Mouse (Mus musculus) CH12.LX (cell line): ENCODE data around the gene Lrrc15. TPM values are rescaled to one million over a fixed set of nuclear protein-coding genes. Genes with fewer than 3 reads are reported as not detected.

Experiments
- DNase-seq: peaks from one replicate; pipeline ENCODE4 v3.0.0-alpha.2; 2013; ENCODE audit errors: extremely low read depth
- H3K27ac ChIP-seq: 2 replicates; pipeline ENCODE4 v1.5.1; 2012; ENCODE audit warnings: low read depth, mild to moderate bottlenecking, control low read depth, moderate library complexity; ENCODE audit not compliant: insufficient read depth
- H3K27me3 ChIP-seq: replicated peaks from 2 replicates; pipeline ENCODE3; 2012; ENCODE audit warnings: inconsistent platforms
- H3K36me3 ChIP-seq, 2 experiments: replicated peaks in 1 of 2; 2 replicates each; pipeline versions ENCODE3 to v1.6.1; 2012; ENCODE audit warnings: inconsistent platforms in 1 of 2, low read length in 1 of 2, mild to moderate bottlenecking in 1 of 2, mixed read lengths in 1 of 2, moderate library complexity in 1 of 2; ENCODE audit not compliant: control insufficient read depth in 1 of 2, insufficient read depth in 1 of 2
- H3K4me1 ChIP-seq, 2 experiments: 2 replicates each; pipeline ENCODE4 v1.6.1; 2012; ENCODE audit warnings: inconsistent platforms in 1 of 2, moderate library complexity in 1 of 2; ENCODE audit not compliant: insufficient read depth in 2 of 2, control insufficient read depth in 1 of 2
- H3K4me2 ChIP-seq: 2 replicates; pipeline ENCODE4 v1.6.1; 2012; ENCODE audit warnings: low read depth, mild to moderate bottlenecking, control low read depth; ENCODE audit not compliant: poor library complexity, insufficient read depth, severe bottlenecking
- H3K4me3 ChIP-seq, 3 experiments: fragments of 150-350 bp in 1 of 3; sonication (generic) in 1 of 3; replicated peaks in 1 of 3; 2 replicates each; pipeline versions ENCODE3 to v1.5.1; 2011 to 2012; ENCODE audit warnings: low read depth in 2 of 3, low read length in 2 of 3, mild to moderate bottlenecking in 2 of 3, moderate library complexity in 2 of 3, control low read depth in 1 of 3, improper control_type of control experiment in 1 of 3, inconsistent platforms in 1 of 3, mixed read lengths in 1 of 3; ENCODE audit not compliant: poor library complexity in 1 of 3
- H3K79me2 ChIP-seq: replicated peaks from 2 replicates; pipeline ENCODE4 v1.6.1; 2012; ENCODE audit warnings: mild to moderate bottlenecking, moderate library complexity; ENCODE audit not compliant: control insufficient read depth, poor library complexity, insufficient read depth, severe bottlenecking; ENCODE audit errors: extremely low read depth
- H3K9ac ChIP-seq: 2 replicates; pipeline ENCODE4 v1.6.1; 2012; ENCODE audit warnings: low read depth, mild to moderate bottlenecking, control low read depth, moderate library complexity; ENCODE audit not compliant: insufficient read depth
- H3K9me3 ChIP-seq: replicated peaks from 2 replicates; pipeline ENCODE3; 2012; ENCODE audit warnings: low read length, inconsistent platforms, mixed read lengths
- CHD1 ChIP-seq: IDR thresholded peaks from 2 replicates; pipeline ENCODE4 v1.6.1; 2012; ENCODE audit warnings: low read depth, low read length, improper control_type of control experiment, inconsistent platforms
- CTCF ChIP-seq, 2 experiments: IDR thresholded peaks in 1 of 2; conservative IDR thresholded peaks in 1 of 2; 2 replicates each; pipeline ENCODE4 v1.5.1; 2011 to 2012; ENCODE audit warnings: low read depth in 2 of 2, low read length in 2 of 2, improper control_type of control experiment in 1 of 2, inconsistent platforms in 1 of 2, mild to moderate bottlenecking in 1 of 2, moderate library complexity in 1 of 2
- E2F4 ChIP-seq: IDR thresholded peaks from 2 replicates; pipeline ENCODE4 v1.6.1; 2011; ENCODE audit warnings: low read depth, low read length, improper control_type of control experiment; ENCODE audit not compliant: insufficient replicate concordance
- ELF1 ChIP-seq: IDR thresholded peaks from 2 replicates; pipeline ENCODE4 v1.6.1; 2014; ENCODE audit warnings: low read depth, mild to moderate bottlenecking, inconsistent platforms, low read length, improper control_type of control experiment
- EP300 ChIP-seq: IDR thresholded peaks from 2 replicates; pipeline ENCODE4 v1.6.1; 2011; ENCODE audit warnings: low read length, improper control_type of control experiment
- HCFC1 ChIP-seq: IDR thresholded peaks from 2 replicates; pipeline ENCODE4 v1.6.1; 2012; ENCODE audit warnings: low read depth, mild to moderate bottlenecking, inconsistent platforms, low read length, improper control_type of control experiment
- JUND ChIP-seq: conservative IDR thresholded peaks from 2 replicates; pipeline ENCODE4 v1.6.1; 2011; ENCODE audit warnings: low read depth, low read length, improper control_type of control experiment
- KAT2A ChIP-seq: IDR thresholded peaks from 2 replicates; pipeline ENCODE4 v1.6.1; 2012; ENCODE audit warnings: low read length, improper control_type of control experiment, inconsistent platforms; ENCODE audit not compliant: insufficient replicate concordance
- MAFK ChIP-seq: IDR thresholded peaks from 2 replicates; pipeline ENCODE4 v1.6.1; 2011; ENCODE audit warnings: low read length, improper control_type of control experiment; ENCODE audit not compliant: insufficient replicate concordance
- NELFE ChIP-seq: IDR thresholded peaks from 2 replicates; pipeline ENCODE4 v1.6.1; 2011; ENCODE audit warnings: low read depth, low read length, improper control_type of control experiment
- POLR2A ChIP-seq: IDR thresholded peaks from 2 replicates; pipeline ENCODE4 v1.6.1; 2011; ENCODE audit warnings: low read depth, mild to moderate bottlenecking, improper control_type of control experiment, low read length
- RCOR1 ChIP-seq: conservative IDR thresholded peaks from 2 replicates; pipeline ENCODE4 v1.6.1; 2012; ENCODE audit warnings: low read depth, mild to moderate bottlenecking, inconsistent platforms, low read length, improper control_type of control experiment
- TBP ChIP-seq: conservative IDR thresholded peaks from 2 replicates; pipeline ENCODE4 v1.6.1; 2011; ENCODE audit warnings: low read depth, low read length, improper control_type of control experiment
- TCF12 ChIP-seq: IDR thresholded peaks from 2 replicates; pipeline ENCODE4 v1.6.1; 2014; ENCODE audit warnings: low read depth, mild to moderate bottlenecking, inconsistent platforms, low read length, improper control_type of control experiment
- UBTF ChIP-seq: IDR thresholded peaks from 2 replicates; pipeline ENCODE4 v1.6.1; 2012; ENCODE audit warnings: low read depth, mild to moderate bottlenecking, inconsistent platforms, low read length, improper control_type of control experiment, moderate library complexity
- USF1 ChIP-seq: IDR thresholded peaks from 2 replicates; pipeline ENCODE4 v1.6.1; 2014; ENCODE audit warnings: low read depth, mild to moderate bottlenecking, inconsistent platforms, low read length, improper control_type of control experiment
- USF2 ChIP-seq: conservative IDR thresholded peaks from 2 replicates; pipeline ENCODE4 v1.6.1; 2011; ENCODE audit warnings: low read depth, low read length, improper control_type of control experiment
- ZMIZ1 ChIP-seq: IDR thresholded peaks from 2 replicates; pipeline ENCODE4 v1.6.1; 2012; ENCODE audit warnings: low read depth, mild to moderate bottlenecking, inconsistent platforms, low read length, improper control_type of control experiment
- dilution Hi-C: fragments of 300-500 bp; cut with MboI; formaldehyde crosslinking; loops from 2 replicates; pipeline ENCODE4 v1.14.3; 2020; ENCODE audit warnings: low sequenced_read_pairs; ENCODE audit not compliant: extremely low pct_unique_long_range_greater_than_20kb, extremely low pct_ligation_motif_present
- in situ Hi-C: fragments of 300-500 bp; cut with MboI; formaldehyde crosslinking; loops from 3 replicates; pipeline ENCODE4 v1.14.3; 2019; ENCODE audit warnings: low sequenced_read_pairs, low pct_ligation_motif_present, low pct_unique_long_range_greater_than_20kb, mixed read lengths
- polyA plus RNA-seq: library from polyadenylated mRNA; unstranded; fragments of >175 nt; gene quantifications from 2 replicates; pipeline ENCODE4 v1.2.1, GENCODE M21; 2012; ENCODE audit warnings: low read depth; ENCODE audit not compliant: insufficient read length
- total RNA-seq, 2 experiments: library from RNA; depleted of rRNA; stranded (reverse); fragments of 300-350 nt in 1 of 2; fragments of >200 nt in 1 of 2; gene quantifications; 2 replicates each; pipeline ENCODE4 v1.2.3; 2012 to 2014

The Lrrc15 gene
- total and polyA plus RNA-seq, 3 experiments: not detected

- Histone ChIP-seq H3K9me3 (no peaks in the 10 kb centered on the region), H3K4me3 (no peak overlapping the region), H3K79me2 (no peaks in the 10 kb centered on the region), H3K27me3 (no peaks in the 10 kb centered on the region), H3K36me3 (no peaks in the 10 kb centered on the region), H3K27ac (no peak overlapping the region), H3K4me1 (peaks cover 0 to 23% of the 10 kb centered on the region in 2 experiments; a peak in 2 of 4 replicates), H3K9ac (no peak overlapping the region), H3K4me2 (no peak overlapping the region)
- in situ Hi-C loops: loop anchor here (5.0 to 25.0 kb wide), 3 partner anchors 36 to 1096 kb away; no protein-coding TSS in a partner anchor
- dilution Hi-C loops: no loop called here
- TF ChIP-seq NELFE (no peak), RCOR1 (no peak), KAT2A (no peak), ZMIZ1 (no peak), CTCF (conservative IDR thresholded peaks at IDR 0.05 in 1 of 2, IDR thresholded peaks at IDR 0.05 in 1 of 2; ENCODE audit: low read depth in 2 of 2, low read length in 2 of 2) (no peak), HCFC1 (no peak), ELF1 (no peak), EP300 (no peak), TBP (no peak), USF2 (no peak), CHD1 (no peak), UBTF (no peak), E2F4 (no peak), TCF12 (no peak), USF1 (no peak), POLR2A (no peak)
- DNase-seq: no peak
Observed at GRCm38 (mm10) chr16:30266561-30266960, 16.5 kb downstream of the Lrrc15 start.

- H3K9me3 ChIP-seq: no peaks in the 10 kb centered on the region
- H3K4me1 ChIP-seq: peaks cover under 1 to 14% of the 10 kb centered on the region in 2 experiments; a peak in 3 of 4 replicates
- H3K9ac ChIP-seq: no peak overlapping the region
- no peak overlapping the region for H3K27ac ChIP-seq
- dilution Hi-C loops (no loop called here), in situ Hi-C loops (loop anchor here (5.0 to 25.0 kb wide), 3 partner anchors 37 to 1097 kb away; no protein-coding TSS in a partner anchor)
- TF ChIP-seq MAFK: 0 out of 2 replicates have a peak, but pooled peaks have one; percentile 19
- no peak for TF ChIP-seq JUND
- H3K4me3 ChIP-seq: no peak overlapping the region
- no peaks in the 10 kb centered on the region for H3K36me3 ChIP-seq
- DNase-seq: no peak
- H3K27me3 ChIP-seq: no peaks in the 10 kb centered on the region
- H3K4me2 ChIP-seq: no peak overlapping the region
- H3K79me2 ChIP-seq: no peaks in the 10 kb centered on the region
Observed at GRCm38 (mm10) chr16:30265611-30266010, 17.4 kb downstream of the Lrrc15 start.
